ENCODE assay signal across 8 mouse cellular contexts in genomic region chr2:180724585-180725413, GRCm38 (mm10). TPM values are rescaled to one million over a fixed set of nuclear protein-coding genes. Genes with fewer than 3 reads are reported as not detected.
A peak's percentile ranks its signal among the peaks of the same experiment; 100 is the strongest.
DNase-seq lines count a peak whose midpoint lies in the region; ATAC-seq and TF ChIP-seq lines count a peak whose summit lies in the region.

Gene Slc17a9, plus strand, starts transcription at chr2:180725263.

- peaks cover 59% of the 10 kb centered on the region for H3K4me1 ChIP-seq in E14TG2a.4 (replicated peaks; ENCODE audit: low read depth, low read length)
- H3K4me1 ChIP-seq in intestine, embryonic 16.5 days (ENCODE audit: control insufficient read depth, insufficient read depth, low read length), result peaks cover 10% of the 10 kb centered on the region
- peaks cover 49% of the 10 kb centered on the region for H3K4me1 ChIP-seq in liver, embryonic 16.5 days (ENCODE audit: control insufficient read depth, low read depth, low read length)

- TF ChIP-seq CTCF in E14TG2a.4 (conservative IDR thresholded peaks at IDR 0.05; ENCODE audit: low read length), result no peak

- 7% methylated on average over 18 of the region's 18 CpGs for WGBS in intestine, embryonic 16.5 days
- WGBS in liver, embryonic 16.5 days (ENCODE audit: insufficient replicate concordance), result 5% methylated on average over 18 of the region's 18 CpGs

- H3K9ac ChIP-seq in intestine, embryonic 16.5 days (ENCODE audit: low read depth, low read length), result peak within 1 kb of the TSS; percentile 53
- H3K9ac ChIP-seq in liver, embryonic 16.5 days (ENCODE audit: low read depth, low read length), result peak within 1 kb of the TSS; percentile 53

- peaks cover 32% of the 10 kb centered on the region for H3K9me3 ChIP-seq in E14TG2a.4 (ENCODE audit: low read length)
- no peaks in the 10 kb centered on the region for H3K9me3 ChIP-seq in intestine, embryonic 16.5 days (ENCODE audit: control insufficient read depth, low read length)
- no peaks in the 10 kb centered on the region for H3K9me3 ChIP-seq in liver, embryonic 16.5 days (replicated peaks; ENCODE audit: control insufficient read depth, low read length)

- H3K4me3 ChIP-seq in E14TG2a.4 (replicated peaks; ENCODE audit: low read length), result peak within 1 kb of the TSS; percentile 79
- H3K4me3 ChIP-seq in intestine, embryonic 16.5 days (ENCODE audit: low read length), result peak within 1 kb of the TSS; percentile 28
- peak within 1 kb of the TSS; percentile 59 for H3K4me3 ChIP-seq in liver, embryonic 16.5 days (ENCODE audit: low read depth, low read length)

- H3K27me3 ChIP-seq in E14TG2a.4 (ENCODE audit: insufficient read depth, low read length), result no peaks in the 10 kb centered on the region
- H3K27me3 ChIP-seq in intestine, embryonic 16.5 days (replicated peaks; ENCODE audit: control insufficient read depth, insufficient read depth, low read length), result no peaks in the 10 kb centered on the region
- H3K27me3 ChIP-seq in liver, embryonic 16.5 days (ENCODE audit: control insufficient read depth, insufficient read depth, low read depth, low read length), result no peaks in the 10 kb centered on the region

- H3K27ac ChIP-seq in intestine, embryonic 16.5 days (ENCODE audit: low read length), result peak within 1 kb of the TSS; percentile 21; the same call in 1 of the 2 replicates
- H3K27ac ChIP-seq in liver, embryonic 16.5 days (ENCODE audit: low read length), result peak within 1 kb of the TSS; percentile 81

- peak; percentile 20 for DNase-seq in adipocyte (ENCODE audit: low spot score)
- DNase-seq in spleen, postnatal 4 days (ENCODE audit: low spot score in 2 of 2), result peak; percentile 68 to 80
- DNase-seq in layer of hippocampus, postnatal 14 days (ENCODE audit: low spot score in 2 of 2), result no peak
- DNase-seq in frontal cortex, adult 2 months (ENCODE audit: extremely low spot score in 1 of 2, low spot score in 1 of 2), result no peak

- peaks cover 62% of the 10 kb centered on the region for H3K36me3 ChIP-seq in E14TG2a.4 (ENCODE audit: insufficient read depth, low read length)
- peaks cover 13% of the 10 kb centered on the region for H3K36me3 ChIP-seq in intestine, embryonic 16.5 days (ENCODE audit: control insufficient read depth, insufficient read depth, low read length)
- H3K36me3 ChIP-seq in liver, embryonic 16.5 days (ENCODE audit: control insufficient read depth, insufficient read depth), result peaks cover 46% of the 10 kb centered on the region

- peak; percentile 86 for ATAC-seq in granulocyte monocyte progenitor cell, adult 5-6 weeks (replicated peaks; ENCODE audit: poor library complexity, severe bottlenecking)
- peak; percentile 92 for ATAC-seq in intestine, embryonic 16.5 days
- ATAC-seq in liver, embryonic 16.5 days (ENCODE audit: low read depth), result peak; percentile 86

- peak within 1 kb of the TSS; percentile 46 for H3K4me2 ChIP-seq in intestine, embryonic 16.5 days (ENCODE audit: low read depth, low read length)
- peak within 1 kb of the TSS; percentile 52 for H3K4me2 ChIP-seq in liver, embryonic 16.5 days (ENCODE audit: low read depth, low read length)

RNA-seq across cellular contexts. Expression of gene Slc17a9, which starts in this region (rescaled TPM):
- 19.4 and 21.5 TPM in 2 replicates for total RNA-seq in granulocyte monocyte progenitor cell, adult 5-6 weeks (2014; fragmentation: Nextera tagmentation)
- 6.5 and 9.0 TPM in 2 replicates for total RNA-seq in granulocyte monocyte progenitor cell, adult 5-6 weeks (2017)
- 5.4 and 6.3 TPM in 2 replicates for polyA plus RNA-seq in intestine, embryonic 16.5 days (2015; fragmentation: Nextera tagmentation; extraction: Ambion mirVana)
- polyA plus RNA-seq in liver, embryonic 16.5 days (2015; fragmentation: Nextera tagmentation; extraction: Ambion mirVana), result 10.4 and 10.8 TPM in 2 replicates
- total RNA-seq in layer of hippocampus, postnatal 14 days (2021), result under 1 TPM; 0.28 to 0.67 TPM
- 1.00 and 1.1 TPM in 2 replicates for polyA plus RNA-seq in frontal cortex, adult 2 months (2012; rRNA removed)

Comparison
In these comparisons a context has a peak if more than half of its experiments do, and no peak if none do; other contexts are left out.
1. RNA of gene Slc17a9 (total RNA-seq): 6.5 to 21.5 TPM in granulocyte monocyte progenitor cell, adult 5-6 weeks; 0.28 to 0.67 TPM in layer of hippocampus, postnatal 14 days; every median in the first group is over 4 times any median in the second.
2. H3K4me3 ChIP-seq: peak in every context shown above with its lines; median percentile 79 in E14TG2a.4; 59 in liver, embryonic 16.5 days; 28 in intestine, embryonic 16.5 days.
3. DNase-seq: peak in adipocyte (single experiment) and spleen, postnatal 4 days (2 of 2); none in layer of hippocampus, postnatal 14 days (0 of 2) and frontal cortex, adult 2 months (0 of 2).
4. Peak in every context shown above with its lines, with median percentiles within 50 percentile points of each other: ATAC-seq.